In genomic region chr5:89036147-89036546, GRCm38 (mm10) we compare ENCODE assay signal across 17 mouse cellular contexts.
DNase-seq lines count a peak whose midpoint lies in the region; ATAC-seq and TF ChIP-seq lines count a peak whose summit lies in the region.
"Had no signal": no experiment of that assay in that cellular context is flagged by ENCODE, and none has a peak within 500 bp of the region (broad histone marks: within the 10 kb centered on the region; RNA-seq: fewer than 3 reads in every experiment).

No protein-coding gene starts in this region.

- peak; percentile 51 for ATAC-seq in forebrain, embryonic 13.5 days
- no peak for ATAC-seq in forebrain, embryonic 12.5 days (ENCODE audit: low FRiP score)

- no peak overlapping the region for H3K4me3 ChIP-seq in forebrain, embryonic 13.5 days
- no peak overlapping the region for H3K4me3 ChIP-seq in forebrain, embryonic 12.5 days (replicated peaks)
- H3K4me3 ChIP-seq in kidney, adult 2 months (ENCODE audit: insufficient read depth, low read depth, low read length) = no peak overlapping the region
- H3K4me3 ChIP-seq in CH12.LX (replicated peaks in 1 of 3; ENCODE audit: low read depth in 2 of 3, low read length in 2 of 3, poor library complexity in 1 of 3) = no peak overlapping the region
- H3K4me3 ChIP-seq: embryonic facial prominence, embryonic 13.5 days; left cerebral cortex, adult 2 months; neural tube, embryonic 12.5 days had no signal

- H3K27me3 ChIP-seq in forebrain, embryonic 13.5 days = no peaks in the 10 kb centered on the region
- H3K27me3 ChIP-seq in forebrain, embryonic 12.5 days = no peaks in the 10 kb centered on the region
- no peaks in the 10 kb centered on the region for H3K27me3 ChIP-seq in kidney, adult 2 months (replicated peaks; ENCODE audit: control insufficient read depth, insufficient read depth, low read length)
- H3K27me3 ChIP-seq in CH12.LX (replicated peaks) = no peaks in the 10 kb centered on the region
- H3K27me3 ChIP-seq: embryonic facial prominence, embryonic 13.5 days; neural tube, embryonic 12.5 days had no signal

- H3K27ac ChIP-seq in forebrain, embryonic 13.5 days = no peak overlapping the region
- no peak overlapping the region for H3K27ac ChIP-seq in forebrain, embryonic 12.5 days
- H3K27ac ChIP-seq in kidney, adult 2 months (ENCODE audit: insufficient read depth, low read depth, low read length) = peak overlapping the region; percentile 71
- H3K27ac ChIP-seq in CH12.LX (ENCODE audit: insufficient read depth, low read depth) = no peak overlapping the region
- H3K27ac ChIP-seq: embryonic facial prominence, embryonic 13.5 days; left cerebral cortex, adult 2 months; neural tube, embryonic 12.5 days; stomach, postnatal 0 days had no signal

- H3K79me2 ChIP-seq in CH12.LX (replicated peaks; ENCODE audit: control insufficient read depth, extremely low read depth, insufficient read depth, poor library complexity, severe bottlenecking) = no peaks in the 10 kb centered on the region

- H3K9me3 ChIP-seq in forebrain, embryonic 13.5 days (replicated peaks) = no peaks in the 10 kb centered on the region
- no peaks in the 10 kb centered on the region for H3K9me3 ChIP-seq in forebrain, embryonic 12.5 days
- H3K9me3 ChIP-seq in CH12.LX (replicated peaks; ENCODE audit: low read length) = no peaks in the 10 kb centered on the region
- H3K9me3 ChIP-seq: embryonic facial prominence, embryonic 13.5 days; neural tube, embryonic 12.5 days had no signal

- no peak overlapping the region for H3K4me2 ChIP-seq in forebrain, embryonic 13.5 days
- no peak overlapping the region for H3K4me2 ChIP-seq in forebrain, embryonic 12.5 days
- H3K4me2 ChIP-seq in CH12.LX (ENCODE audit: insufficient read depth, low read depth, poor library complexity, severe bottlenecking) = peak overlapping the region; percentile 36; the same call in 1 of the 2 replicates
- H3K4me2 ChIP-seq: embryonic facial prominence, embryonic 13.5 days; neural tube, embryonic 12.5 days had no signal

- no peak for TF ChIP-seq EP300 in CH12.LX (IDR thresholded peaks at IDR 0.05; ENCODE audit: low read length)

- no peak overlapping the region for H3K9ac ChIP-seq in forebrain, embryonic 13.5 days
- H3K9ac ChIP-seq in forebrain, embryonic 12.5 days = no peak overlapping the region
- no peak overlapping the region for H3K9ac ChIP-seq in CH12.LX (ENCODE audit: insufficient read depth, low read depth)
- H3K9ac ChIP-seq: embryonic facial prominence, embryonic 13.5 days; neural tube, embryonic 12.5 days had no signal

- dilution Hi-C loops in CH12.LX (cut with MboI; ENCODE audit: extremely low pct_ligation_motif_present, extremely low pct_unique_long_range_greater_than_20kb, low sequenced_read_pairs) = no loop called here

- WGBS in forebrain, embryonic 13.5 days = 68% methylated on average over 5 of the region's 5 CpGs
- 73% methylated on average over 5 of the region's 5 CpGs for WGBS in forebrain, embryonic 12.5 days
- WGBS in kidney, adult 2 months = 32% methylated on average over 5 of the region's 5 CpGs

- no peak for TF ChIP-seq RAD21 in CH12.LX (IDR thresholded peaks at IDR 0.05; ENCODE audit: low read depth, low read length)

- no peak for TF ChIP-seq POLR2A in kidney, adult 2 months (IDR thresholded peaks at IDR 0.05; ENCODE audit: low read depth, low read length)
- TF ChIP-seq POLR2A in CH12.LX (IDR thresholded peaks at IDR 0.05; ENCODE audit: low read depth, low read length) = no peak

- DNase-seq in kidney, adult 2 months = peak; percentile 58
- DNase-seq in kidney, postnatal 4 days = no peak
- no peak for DNase-seq in CH12.LX (ENCODE audit: extremely low read depth)
- DNase-seq in naive thymus-derived CD4-positive, alpha-beta T cell, adult 2 months (ENCODE audit: low read depth) = peak; percentile 69
- DNase-seq in layer of hippocampus, adult 11-12 months (ENCODE audit: low spot score) = no peak
- DNase-seq in embryo, embryonic 9.5 days (ENCODE audit: extremely low spot score) = no peak
- DNase-seq: adrenal gland, postnatal 10 days; cerebellum, adult 9-10 months; kidney, postnatal 25 days; liver; lung, postnatal 4 days had no signal

- TF ChIP-seq CTCF in kidney, adult 2 months (conservative IDR thresholded peaks at IDR 0.05; ENCODE audit: insufficient read depth, insufficient read length, low read depth, low read length) = no peak
- TF ChIP-seq CTCF in CH12.LX (conservative IDR thresholded peaks at IDR 0.05 in 1 of 2, IDR thresholded peaks at IDR 0.05 in 1 of 2; ENCODE audit: low read depth in 2 of 2, low read length in 2 of 2) = no peak

- no peaks in the 10 kb centered on the region for H3K36me3 ChIP-seq in forebrain, embryonic 13.5 days (ENCODE audit: poor library complexity, severe bottlenecking)
- H3K36me3 ChIP-seq in forebrain, embryonic 12.5 days (replicated peaks) = no peaks in the 10 kb centered on the region
- peaks cover 12% of the 10 kb centered on the region for H3K36me3 ChIP-seq in kidney, adult 2 months (ENCODE audit: control insufficient read depth, insufficient read depth, low read length)
- no peaks in the 10 kb centered on the region for H3K36me3 ChIP-seq in CH12.LX (replicated peaks in 1 of 2; ENCODE audit: control insufficient read depth in 1 of 2, insufficient read depth in 1 of 2, low read length in 1 of 2)
- H3K36me3 ChIP-seq: embryonic facial prominence, embryonic 13.5 days; neural tube, embryonic 12.5 days had no signal

- in situ Hi-C loops in CH12.LX (cut with MboI; ENCODE audit: low pct_ligation_motif_present, low pct_unique_long_range_greater_than_20kb, low sequenced_read_pairs) = no loop called here

- H3K4me1 ChIP-seq in forebrain, embryonic 13.5 days = no peaks in the 10 kb centered on the region
- H3K4me1 ChIP-seq in forebrain, embryonic 12.5 days = no peaks in the 10 kb centered on the region
- peaks cover 12% of the 10 kb centered on the region; the same call in 1 of the 2 replicates for H3K4me1 ChIP-seq in kidney, adult 2 months (ENCODE audit: control insufficient read depth, insufficient read depth, low read length)
- H3K4me1 ChIP-seq in CH12.LX (ENCODE audit: control insufficient read depth in 1 of 2, insufficient read depth in 2 of 2) = no peaks in the 10 kb centered on the region
- H3K4me1 ChIP-seq: neural tube, embryonic 12.5 days had no signal

TF ChIP-seq in CH12.LX, 34 proteins besides CTCF, POLR2A, EP300 and RAD21:
- TF ChIP-seq TBP (conservative IDR thresholded peaks at IDR 0.05; ENCODE audit: low read depth, low read length) (no peak), ETS1 (conservative IDR thresholded peaks at IDR 0.05; ENCODE audit: low read depth, low read length) (no peak), ELF1 (IDR thresholded peaks at IDR 0.05; ENCODE audit: low read depth, low read length) (no peak), HCFC1 (IDR thresholded peaks at IDR 0.05; ENCODE audit: low read depth, low read length) (no peak), MEF2A (IDR thresholded peaks at IDR 0.05; ENCODE audit: borderline replicate concordance, low read depth, low read length) (no peak), MAFK (IDR thresholded peaks at IDR 0.05; ENCODE audit: insufficient replicate concordance, low read length) (no peak), JUN (IDR thresholded peaks at IDR 0.05; ENCODE audit: insufficient read depth, low read depth, low read length) (no peak), NRF1 (IDR thresholded peaks at IDR 0.05; ENCODE audit: low read depth, low read length) (no peak), PAX5 (IDR thresholded peaks at IDR 0.05; ENCODE audit: low read length) (no peak), IRF4 (IDR thresholded peaks at IDR 0.05; ENCODE audit: low read depth, low read length) (no peak), MAX (IDR thresholded peaks at IDR 0.05; ENCODE audit: low read length) (no peak), KAT2A (IDR thresholded peaks at IDR 0.05; ENCODE audit: insufficient replicate concordance, low read length) (no peak)

Comparison
In these comparisons a context has a peak if more than half of its experiments do, and no peak if none do; other contexts are left out.
1. DNase-seq: peak in kidney, adult 2 months (single experiment) and naive thymus-derived CD4-positive, alpha-beta T cell, adult 2 months (single experiment); none in kidney, postnatal 4 days (0 of 2), CH12.LX (single experiment), layer of hippocampus, adult 11-12 months (single experiment) and embryo, embryonic 9.5 days (single experiment).